Mouse (Mus musculus): Measurements from ENCODE around the gene Dync2h1. TPM values are rescaled to one million over a fixed set of nuclear protein-coding genes. Genes with fewer than 3 reads are reported as not detected.

Gene Dync2h1
- polyA plus RNA-seq, 1 experiment from 2014 or later = 33.1 TPM

GRCm38 (mm10) chr9:7154391-7154790, 29.9 kb downstream of the Dync2h1 start:
- Histone ChIP-seq H3K27ac (no peak overlapping the region), H3K9ac (no peak overlapping the region), H3K4me1 (no peaks in the 10 kb centered on the region), H3K9me3 (no peaks in the 10 kb centered on the region), H3K4me2 (no peak overlapping the region), H3K4me3 (replicated peaks) (no peak overlapping the region), H3K36me3 (replicated peaks) (peaks cover 54% of the 10 kb centered on the region), H3K27me3 (no peaks in the 10 kb centered on the region)
- no peak for ATAC-seq (ENCODE audit: low FRiP score)
- WGBS = 93% methylated on average over 2 of the region's 2 CpGs

- Histone ChIP-seq H3K27me3 (no peaks in the 10 kb centered on the region), H3K4me2 (no peak overlapping the region), H3K9me3 (no peaks in the 10 kb centered on the region), H3K9ac (no peak overlapping the region), H3K4me3 (replicated peaks) (no peak overlapping the region), H3K4me1 (no peaks in the 10 kb centered on the region), H3K36me3 (replicated peaks) (peaks cover 5% of the 10 kb centered on the region; the same call in 1 of the 2 replicates), H3K27ac (no peak overlapping the region)
- no peak for ATAC-seq (ENCODE audit: low FRiP score)
- 95% methylated on average over 2 of the region's 2 CpGs for WGBS
Measured at GRCm38 (mm10) chr9:7122863-7123262, 61.4 kb downstream of the Dync2h1 start.

GRCm38 (mm10) chr9:7110166-7110565, 74.1 kb downstream of the Dync2h1 start:
- Histone ChIP-seq H3K4me3 (replicated peaks) (no peak overlapping the region), H3K4me2 (no peak overlapping the region), H3K27ac (no peak overlapping the region), H3K9ac (no peak overlapping the region), H3K27me3 (no peaks in the 10 kb centered on the region), H3K4me1 (no peaks in the 10 kb centered on the region), H3K9me3 (no peaks in the 10 kb centered on the region), H3K36me3 (replicated peaks) (peaks cover 13% of the 10 kb centered on the region; the same call in 1 of the 2 replicates)
- ATAC-seq (ENCODE audit: low FRiP score) = no peak
- WGBS = 84% methylated on average over 1 of the region's 1 CpGs

- H3K36me3 ChIP-seq (replicated peaks) = peaks cover 13% of the 10 kb centered on the region
- no peak overlapping the region for H3K27ac ChIP-seq
- no peak overlapping the region for H3K4me3 ChIP-seq (replicated peaks)
- no peak overlapping the region for H3K9ac ChIP-seq
- H3K4me2 ChIP-seq = no peak overlapping the region
- H3K9me3 ChIP-seq = no peaks in the 10 kb centered on the region
- H3K27me3 ChIP-seq = no peaks in the 10 kb centered on the region
- ATAC-seq (ENCODE audit: low FRiP score) = no peak
- H3K4me1 ChIP-seq = no peaks in the 10 kb centered on the region
Measured at GRCm38 (mm10) chr9:7101361-7101760, 82.9 kb downstream of the Dync2h1 start.

- Histone ChIP-seq H3K36me3 (replicated peaks) (peaks cover 32% of the 10 kb centered on the region), H3K9ac (no peak overlapping the region), H3K27ac (no peak overlapping the region), H3K4me3 (replicated peaks) (no peak overlapping the region), H3K27me3 (no peaks in the 10 kb centered on the region), H3K9me3 (no peaks in the 10 kb centered on the region), H3K4me2 (no peak overlapping the region), H3K4me1 (no peaks in the 10 kb centered on the region)
- no peak for ATAC-seq (ENCODE audit: low FRiP score)
- 91% methylated on average over 2 of the region's 2 CpGs for WGBS
Measured at GRCm38 (mm10) chr9:7074625-7075024, 109.6 kb downstream of the Dync2h1 start.

GRCm38 (mm10) chr9:7070846-7071245, 113.4 kb downstream of the Dync2h1 start:
- WGBS = 90% methylated on average over 3 of the region's 3 CpGs
- no peaks in the 10 kb centered on the region for H3K4me1 ChIP-seq
- ATAC-seq (ENCODE audit: low FRiP score) = no peak
- no peak overlapping the region for H3K27ac ChIP-seq
- H3K27me3 ChIP-seq = no peaks in the 10 kb centered on the region
- H3K4me2 ChIP-seq = no peak overlapping the region
- no peak overlapping the region for H3K9ac ChIP-seq
- no peak overlapping the region for H3K4me3 ChIP-seq (replicated peaks)
- no peaks in the 10 kb centered on the region for H3K9me3 ChIP-seq
- 0 out of 2 replicates have a peak, but pooled peaks cover 14% of the 10 kb centered on the region for H3K36me3 ChIP-seq (replicated peaks)

GRCm38 (mm10) chr9:7050588-7050987, 133.7 kb downstream of the Dync2h1 start:
- no peak overlapping the region for H3K27ac ChIP-seq
- no peaks in the 10 kb centered on the region for H3K9me3 ChIP-seq
- no peak overlapping the region for H3K9ac ChIP-seq
- WGBS = 77% methylated on average over 3 of the region's 3 CpGs
- H3K4me1 ChIP-seq = no peaks in the 10 kb centered on the region
- H3K4me3 ChIP-seq (replicated peaks) = no peak overlapping the region
- no peak for ATAC-seq (ENCODE audit: low FRiP score)
- H3K36me3 ChIP-seq (replicated peaks) = peaks cover 25% of the 10 kb centered on the region
- no peaks in the 10 kb centered on the region for H3K27me3 ChIP-seq
- no peak overlapping the region for H3K4me2 ChIP-seq

- no peak for ATAC-seq (ENCODE audit: low FRiP score)
- Histone ChIP-seq H3K4me2 (no peak overlapping the region), H3K4me1 (no peaks in the 10 kb centered on the region), H3K9ac (no peak overlapping the region), H3K36me3 (replicated peaks) (peaks cover 34% of the 10 kb centered on the region), H3K9me3 (no peaks in the 10 kb centered on the region), H3K27me3 (no peaks in the 10 kb centered on the region), H3K27ac (no peak overlapping the region), H3K4me3 (replicated peaks) (no peak overlapping the region)
- WGBS = 92% methylated on average over 5 of the region's 5 CpGs
Measured at GRCm38 (mm10) chr9:7042635-7043273, 141.5 kb downstream of the Dync2h1 start.

GRCm38 (mm10) chr9:7041231-7041630, 143.0 kb downstream of the Dync2h1 start:
- Histone ChIP-seq H3K9me3 (no peaks in the 10 kb centered on the region), H3K9ac (no peak overlapping the region), H3K27me3 (no peaks in the 10 kb centered on the region), H3K36me3 (replicated peaks) (peaks cover 31% of the 10 kb centered on the region), H3K4me3 (replicated peaks) (no peak overlapping the region), H3K4me1 (no peaks in the 10 kb centered on the region), H3K27ac (no peak overlapping the region), H3K4me2 (no peak overlapping the region)
- WGBS = 94% methylated on average over 5 of the region's 5 CpGs
- ATAC-seq (ENCODE audit: low FRiP score) = no peak

- Histone ChIP-seq H3K9ac (no peak overlapping the region), H3K27me3 (no peaks in the 10 kb centered on the region), H3K27ac (no peak overlapping the region), H3K4me3 (replicated peaks) (no peak overlapping the region), H3K4me2 (no peak overlapping the region), H3K9me3 (no peaks in the 10 kb centered on the region), H3K36me3 (replicated peaks) (peaks cover 32% of the 10 kb centered on the region), H3K4me1 (no peaks in the 10 kb centered on the region)
- 93% methylated on average over 2 of the region's 2 CpGs for WGBS
- no peak for ATAC-seq (ENCODE audit: low FRiP score)
Measured at GRCm38 (mm10) chr9:7032553-7032952, 151.7 kb downstream of the Dync2h1 start.

GRCm38 (mm10) chr9:7015600-7015999, 168.6 kb downstream of the Dync2h1 start:
- H3K9ac ChIP-seq = no peak overlapping the region
- H3K4me3 ChIP-seq (replicated peaks) = no peak overlapping the region
- H3K27ac ChIP-seq = no peak overlapping the region
- ATAC-seq (ENCODE audit: low FRiP score) = no peak
- 0 out of 2 replicates have a peak, but pooled peaks cover 2% of the 10 kb centered on the region for H3K36me3 ChIP-seq (replicated peaks)
- H3K9me3 ChIP-seq = no peaks in the 10 kb centered on the region
- H3K27me3 ChIP-seq = no peaks in the 10 kb centered on the region
- H3K4me1 ChIP-seq = no peaks in the 10 kb centered on the region
- no peak overlapping the region for H3K4me2 ChIP-seq

GRCm38 (mm10) chr9:7014733-7015132, 169.5 kb downstream of the Dync2h1 start:
- Histone ChIP-seq H3K9ac (no peak overlapping the region), H3K9me3 (no peaks in the 10 kb centered on the region), H3K36me3 (replicated peaks) (0 out of 2 replicates have a peak, but pooled peaks cover 2% of the 10 kb centered on the region), H3K4me2 (no peak overlapping the region), H3K4me1 (no peaks in the 10 kb centered on the region), H3K27ac (no peak overlapping the region), H3K4me3 (replicated peaks) (no peak overlapping the region), H3K27me3 (no peaks in the 10 kb centered on the region)
- ATAC-seq (ENCODE audit: low FRiP score) = no peak
- 93% methylated on average over 1 of the region's 1 CpGs for WGBS

- Histone ChIP-seq H3K36me3 (replicated peaks) (peaks cover 8% of the 10 kb centered on the region; the same call in 1 of the 2 replicates), H3K27ac (no peak overlapping the region), H3K9ac (no peak overlapping the region), H3K4me2 (no peak overlapping the region), H3K9me3 (no peaks in the 10 kb centered on the region), H3K4me1 (no peaks in the 10 kb centered on the region), H3K27me3 (no peaks in the 10 kb centered on the region), H3K4me3 (replicated peaks) (no peak overlapping the region)
- no peak for ATAC-seq (ENCODE audit: low FRiP score)
- 83% methylated on average over 3 of the region's 3 CpGs for WGBS
Measured at GRCm38 (mm10) chr9:7009785-7010184, 174.5 kb downstream of the Dync2h1 start.
